Mouse (Mus musculus): ENCODE data around the gene Mup8. TPM values are rescaled to one million over a fixed set of nuclear protein-coding genes. Genes with fewer than 3 reads are reported as not detected.
"Not testable (repeated sequence)": the region's sequence is repeated elsewhere in the genome, so short reads cannot be mapped to it uniquely, and the experiment has no call there.

The Mup8 gene
- polyA plus RNA-seq (2012; rRNA removed) = not detected in 2 replicates

- H3K4me1 ChIP-seq (ENCODE audit: control insufficient read depth, insufficient read depth, low read length); DNase-seq; H3K27ac ChIP-seq (ENCODE audit: insufficient read depth, low read depth, low read length); H3K27me3 ChIP-seq (replicated peaks; ENCODE audit: control insufficient read depth, insufficient read depth, low read length); H3K36me3 ChIP-seq (ENCODE audit: control insufficient read depth, insufficient read depth, low read length); H3K4me3 ChIP-seq (ENCODE audit: insufficient read depth, low read depth, low read length): not testable (repeated sequence)
- 76% methylated on average over 3 of the region's 3 CpGs for WGBS
Measured at GRCm38 (mm10) chr4:60222499-60222898, at the start of gene Mup8. TSS of gene Mup8 (minus strand) at chr4:60222599.

DNA sequence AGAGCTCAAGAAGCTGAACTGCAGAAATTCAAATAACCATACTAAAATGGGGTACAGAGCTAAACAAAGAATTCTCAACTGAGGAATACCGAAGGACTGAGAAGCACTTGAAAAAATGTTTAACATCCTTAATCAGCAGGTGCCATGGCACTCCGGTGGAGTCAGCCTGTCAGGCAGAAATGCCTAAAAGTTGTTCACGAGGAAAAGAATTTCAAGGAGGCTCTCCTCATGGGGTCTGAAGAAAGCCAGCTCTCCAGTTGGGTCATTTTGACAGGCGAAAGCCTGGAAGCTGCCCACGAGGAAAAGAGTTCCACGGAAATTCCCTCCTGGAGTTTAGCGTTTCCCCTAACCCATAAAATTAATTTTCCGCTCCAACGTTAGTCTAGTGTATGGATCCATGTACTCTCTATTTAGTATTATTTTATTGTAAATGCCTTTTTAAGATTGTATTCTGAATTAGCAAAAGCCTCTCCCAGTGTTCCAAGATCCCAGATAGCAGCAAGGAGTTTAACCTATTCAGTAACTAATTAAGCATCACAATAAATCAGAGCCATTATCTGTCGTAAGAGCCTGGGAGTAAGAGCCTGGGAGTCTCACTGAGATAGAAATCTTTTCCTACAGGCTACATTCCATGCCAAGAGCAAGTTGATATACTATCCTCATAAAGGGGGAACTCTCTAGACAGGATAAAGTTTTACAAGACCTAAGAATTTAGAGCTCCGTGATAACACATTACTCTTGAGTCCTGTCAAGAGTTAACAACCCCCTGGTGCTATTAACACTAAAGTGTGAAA, 43.8 kb upstream of the Mup8 start:
- H3K36me3 ChIP-seq (ENCODE audit: control insufficient read depth, insufficient read depth, low read length); DNase-seq; H3K4me1 ChIP-seq (ENCODE audit: control insufficient read depth, insufficient read depth, low read length); H3K27me3 ChIP-seq (replicated peaks; ENCODE audit: control insufficient read depth, insufficient read depth, low read length); H3K4me3 ChIP-seq (ENCODE audit: insufficient read depth, low read depth, low read length); H3K27ac ChIP-seq (ENCODE audit: insufficient read depth, low read depth, low read length): not testable (repeated sequence)
- WGBS = 41% methylated on average over 11 of the region's 11 CpGs

DNA sequence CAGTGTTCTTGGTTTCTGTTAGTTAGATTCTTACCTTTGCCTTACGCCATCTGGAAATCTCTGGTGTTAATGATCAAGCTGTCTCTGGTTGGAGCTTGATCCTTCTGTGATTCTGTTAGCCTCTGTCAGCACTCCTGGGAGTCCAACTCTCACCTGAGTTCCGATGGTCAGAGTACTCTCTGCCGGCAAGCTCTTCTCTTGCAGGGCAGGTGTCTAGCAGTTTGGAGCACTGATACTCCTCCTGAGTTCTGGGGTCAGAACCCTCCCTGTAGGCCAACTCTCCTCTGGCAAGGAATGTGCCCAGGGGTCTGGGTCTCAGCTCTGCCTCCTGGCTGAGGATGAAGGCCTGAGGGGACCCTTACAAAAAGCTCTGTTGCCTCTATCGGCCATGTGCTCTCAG, 40.3 kb upstream of the Mup8 start:
- whole genome bisulfite sequencing = 61% methylated on average over 3 of the region's 4 CpGs
- not testable (repeated sequence) for H3K4me1 ChIP-seq (ENCODE audit: control insufficient read depth, insufficient read depth, low read length); H3K27me3 ChIP-seq (replicated peaks; ENCODE audit: control insufficient read depth, insufficient read depth, low read length); H3K36me3 ChIP-seq (ENCODE audit: control insufficient read depth, insufficient read depth, low read length); H3K4me3 ChIP-seq (ENCODE audit: insufficient read depth, low read depth, low read length)
- 0 out of 2 replicates have a peak overlapping the region, but pooled peaks have one; percentile 59 for H3K27ac ChIP-seq (ENCODE audit: insufficient read depth, low read depth, low read length)
- peak; percentile 54 for DNase-seq

Other genes with a start within 250 kb of the Mup8 start
- gene Mup7, start 152.1 kb downstream of the Mup8 start, polyA plus RNA-seq (2012; rRNA removed) = not detected in 2 replicates
- gene Mup2, start 68.3 kb downstream of the Mup8 start, polyA plus RNA-seq (2012; rRNA removed) = not detected in 2 replicates
- gene Mup9, start 199.4 kb upstream of the Mup8 start, polyA plus RNA-seq (2012; rRNA removed) = not detected in 2 replicates

Measured in kidney, adult 2 months (tissue).